Mouse (Mus musculus): Measurements from ENCODE around the gene Slc5a2. TPM values are rescaled to one million over a fixed set of nuclear protein-coding genes. Genes with fewer than 3 reads are reported as not detected.

Gene Slc5a2
- total RNA-seq, 2 experiments from 2014 or later: not detected

GRCm38 (mm10) chr7:128296514-128296913 lies 31.1 kb downstream of the Slc5a2 start:
- intact Hi-C loops (cut with DNase I): loop anchor here (2.0 kb wide), 1 partner anchor 48 kb away; no protein-coding TSS in a partner anchor
- no peak for DNase-seq (ENCODE audit: low spot score)

GRCm38 (mm10) chr7:128297291-128297616 lies 31.8 kb downstream of the Slc5a2 start:
- intact Hi-C loops (cut with DNase I): loop anchor here (2.0 kb wide), 1 partner anchor 48 kb away; no protein-coding TSS in a partner anchor

GRCm38 (mm10) chr7:128297617-128298480 lies 32.4 kb downstream of the Slc5a2 start, which contains the start of gene BC017158:
Gene BC017158, minus strand, starts transcription at chr7:128298170.
- peak; percentile 49 for DNase-seq (ENCODE audit: low spot score)
- intact Hi-C loops (cut with DNase I): loop anchor here (2.0 kb wide), 1 partner anchor 49 kb away; no protein-coding TSS in a partner anchor

More at GRCm38 (mm10) chr7:128297291-128297616, 31.8 kb downstream of the Slc5a2 start:
- DNase-seq (ENCODE audit: low spot score): no peak

GRCm38 (mm10) chr7:128298481-128299342 lies 33.3 kb downstream of the Slc5a2 start:
- intact Hi-C loops (cut with DNase I): no loop called here
- no peak for DNase-seq (ENCODE audit: low spot score)

- intact Hi-C loops (cut with DNase I): loop anchor here (10.0 kb wide), 1 partner anchor 404 kb away; no protein-coding TSS in a partner anchor
- no peak for DNase-seq (ENCODE audit: low spot score)
Observed at GRCm38 (mm10) chr7:128300952-128301351, 35.5 kb downstream of the Slc5a2 start.

GRCm38 (mm10) chr7:128302151-128302550 lies 36.7 kb downstream of the Slc5a2 start:
- no peak for DNase-seq (ENCODE audit: low spot score)
- intact Hi-C loops (cut with DNase I): loop anchor here (10.0 kb wide), 1 partner anchor 403 kb away; no protein-coding TSS in a partner anchor

- DNase-seq (ENCODE audit: low spot score): no peak
- intact Hi-C loops (cut with DNase I): loop anchor here (2.0 to 10.0 kb wide), 2 partner anchors 41 to 401 kb away; no protein-coding TSS in a partner anchor
Observed at GRCm38 (mm10) chr7:128304198-128304597, 38.7 kb downstream of the Slc5a2 start.

- intact Hi-C loops (cut with DNase I): loop anchor here (2.0 to 10.0 kb wide), 2 partner anchors 40 to 400 kb away; no protein-coding TSS in a partner anchor
- DNase-seq (ENCODE audit: low spot score): no peak
Observed at GRCm38 (mm10) chr7:128304907-128305306, 39.5 kb downstream of the Slc5a2 start.

GRCm38 (mm10) chr7:128307851-128308250 lies 42.4 kb downstream of the Slc5a2 start:
- intact Hi-C loops (cut with DNase I): loop anchor here (10.0 kb wide), 1 partner anchor 397 kb away; no protein-coding TSS in a partner anchor

GRCm38 (mm10) chr7:128309216-128309615 lies 43.8 kb downstream of the Slc5a2 start:
- no peak for DNase-seq (ENCODE audit: low spot score)
- intact Hi-C loops (cut with DNase I): loop anchor here (10.0 kb wide), 1 partner anchor 396 kb away; no protein-coding TSS in a partner anchor

More at GRCm38 (mm10) chr7:128307851-128308250, 42.4 kb downstream of the Slc5a2 start:
- DNase-seq (ENCODE audit: low spot score): no peak

- intact Hi-C loops (cut with DNase I): loop anchor here (10.0 kb wide), 1 partner anchor 395 kb away; no protein-coding TSS in a partner anchor
- no peak for DNase-seq (ENCODE audit: low spot score)
Observed at GRCm38 (mm10) chr7:128309776-128310175, 44.3 kb downstream of the Slc5a2 start.

- intact Hi-C loops (cut with DNase I): no loop called here
- peak; percentile 35 for DNase-seq (ENCODE audit: low spot score)
Observed at GRCm38 (mm10) chr7:128310229-128310688, 44.8 kb downstream of the Slc5a2 start.

GRCm38 (mm10) chr7:128311263-128311662 lies 45.8 kb downstream of the Slc5a2 start:
- intact Hi-C loops (cut with DNase I): no loop called here
- no peak for DNase-seq (ENCODE audit: low spot score)

GRCm38 (mm10) chr7:128311811-128312210 lies 46.4 kb downstream of the Slc5a2 start:
- intact Hi-C loops (cut with DNase I): no loop called here
- DNase-seq (ENCODE audit: low spot score): no peak

- no peak for DNase-seq (ENCODE audit: low spot score)
- intact Hi-C loops (cut with DNase I): no loop called here
Observed at GRCm38 (mm10) chr7:128312375-128313059, 47.1 kb downstream of the Slc5a2 start.

- intact Hi-C loops (cut with DNase I): no loop called here
- no peak for DNase-seq (ENCODE audit: low spot score)
Observed at GRCm38 (mm10) chr7:128313601-128314000, 48.1 kb downstream of the Slc5a2 start.

- intact Hi-C loops (cut with DNase I): no loop called here
- DNase-seq (ENCODE audit: low spot score): no peak
Observed at GRCm38 (mm10) chr7:128314491-128314890, 49.0 kb downstream of the Slc5a2 start.

GRCm38 (mm10) chr7:128317011-128317410 lies 51.6 kb downstream of the Slc5a2 start:
- intact Hi-C loops (cut with DNase I): no loop called here

GRCm38 (mm10) chr7:128319140-128319539 lies 53.7 kb downstream of the Slc5a2 start:
- DNase-seq (ENCODE audit: low spot score): no peak
- intact Hi-C loops (cut with DNase I): no loop called here

More at GRCm38 (mm10) chr7:128317011-128317410, 51.6 kb downstream of the Slc5a2 start:
- DNase-seq (ENCODE audit: low spot score): no peak
